Comparison of ENCODE assay signal across 8 mouse cellular contexts in genomic region chr6:149101076-149101942, GRCm38 (mm10). TPM values are rescaled to one million over a fixed set of nuclear protein-coding genes. Genes with fewer than 3 reads are reported as not detected.
DNase-seq lines count a peak whose midpoint lies in the region; ATAC-seq lines count a peak whose summit lies in the region.

Gene Dennd5b, minus strand, starts transcription at chr6:149101680.

- no peaks in the 10 kb centered on the region for H3K36me3 ChIP-seq in hindbrain, embryonic 14.5 days (replicated peaks; ENCODE audit: control insufficient read depth, insufficient read depth)

- peak within 1 kb of the TSS; percentile 95 for H3K4me3 ChIP-seq in hindbrain, embryonic 14.5 days (replicated peaks; ENCODE audit: low read length)

- peak; percentile 94 for ATAC-seq in hindbrain, embryonic 14.5 days (ENCODE audit: low FRiP score)

- WGBS in hindbrain, embryonic 14.5 days: under 1% methylated on average over 115 of the region's 124 CpGs

- H3K9ac ChIP-seq in hindbrain, embryonic 14.5 days: peak within 1 kb of the TSS; percentile 98

- H3K27ac ChIP-seq in hindbrain, embryonic 14.5 days: peak within 1 kb of the TSS; percentile 98

- no peaks in the 10 kb centered on the region for H3K27me3 ChIP-seq in hindbrain, embryonic 14.5 days (ENCODE audit: control insufficient read depth, insufficient read depth, low read length)

- H3K9me3 ChIP-seq in hindbrain, embryonic 14.5 days (ENCODE audit: control insufficient read depth, low read length): no peaks in the 10 kb centered on the region

- peaks cover 8% of the 10 kb centered on the region for H3K4me1 ChIP-seq in hindbrain, embryonic 14.5 days (replicated peaks; ENCODE audit: control insufficient read depth, insufficient read depth, low read length)

- H3K4me2 ChIP-seq in hindbrain, embryonic 14.5 days (replicated peaks): peak within 1 kb of the TSS; percentile 63

- peak; percentile 89 for DNase-seq in Muller cell, postnatal 12 days (ENCODE audit: inconsistent ontology term)
- DNase-seq in cerebellum, postnatal 10 days: peak; percentile 89 to 93
- peak; percentile 81 to 88 for DNase-seq in frontal cortex, postnatal 36 days (ENCODE audit: low spot score in 2 of 2)
- peak; percentile 87 for DNase-seq in hindbrain, embryonic 14.5 days (ENCODE audit: low spot score)
- DNase-seq in layer of hippocampus, postnatal 36 days: peak; percentile 84 to 85
- peak; percentile 86 for DNase-seq in lung, postnatal 14 days
- peak; percentile 90 for DNase-seq in retina, postnatal 1 day
- DNase-seq in urinary bladder, adult 2 months (ENCODE audit: low spot score): peak; percentile 81

RNA-seq across cellular contexts. Expression of gene Dennd5b, which starts in this region (rescaled TPM):
- polyA plus RNA-seq in hindbrain, embryonic 14.5 days (2014; fragmentation: Nextera tagmentation; extraction: Ambion mirVana): 18.4 and 21.1 TPM in 2 replicates
- 10 to 100 TPM; 47.8 to 49.5 TPM for total RNA-seq in layer of hippocampus, postnatal 36 days (2021)
- 5.1 and 6.7 TPM in 2 replicates for polyA plus RNA-seq in urinary bladder, adult 2 months (2012; rRNA removed)

Comparison
In these comparisons a context has a peak if more than half of its experiments do, and no peak if none do; other contexts are left out.
1. Peak in every context shown above with its lines: DNase-seq, ATAC-seq, H3K4me3 ChIP-seq and H3K27ac ChIP-seq.